Mouse (Mus musculus) CD8-positive naive resting alpha-beta T cell, adult 2 months (primary cell): ENCODE results near the gene 4930544D05Rik.

Source experiments
- DNase-seq, 2 experiments: peaks; one replicate each; pipeline ENCODE4 v3.0.0; 2022; ENCODE audit warnings: low read depth in 2 of 2, low spot score in 2 of 2

The 4930544D05Rik gene

GRCm38 (mm10) chr11:70641241-70641640 is 25.6 kb downstream of the 4930544D05Rik start:
- DNase-seq, result no peak

GRCm38 (mm10) chr11:70643051-70643450 is 27.4 kb downstream of the 4930544D05Rik start:
- no peak for DNase-seq

- DNase-seq, result no peak
Measured at GRCm38 (mm10) chr11:70644564-70645103, 29.0 kb downstream of the 4930544D05Rik start.

- no peak for DNase-seq
Measured at GRCm38 (mm10) chr11:70645461-70646258, 30.0 kb downstream of the 4930544D05Rik start.

GRCm38 (mm10) chr11:70646259-70646555 is 30.6 kb downstream of the 4930544D05Rik start:
- DNase-seq, result no peak

GRCm38 (mm10) chr11:70646691-70647650 is 31.3 kb downstream of the 4930544D05Rik start, which contains the start of the genes Rnf167 and Slc25a11:
TSS of gene Rnf167 (plus strand) at chr11:70647235.
TSS of gene Slc25a11 (minus strand) at chr11:70647479.
- peak; percentile 89 to 95 for DNase-seq

GRCm38 (mm10) chr11:70647716-70648420 is 32.2 kb downstream of the 4930544D05Rik start:
- DNase-seq, result peak; percentile 27 to 28

- no peak for DNase-seq
Measured at GRCm38 (mm10) chr11:70648512-70648911, 32.9 kb downstream of the 4930544D05Rik start.

- DNase-seq, result no peak
Measured at GRCm38 (mm10) chr11:70649185-70649734, 33.6 kb downstream of the 4930544D05Rik start.

- DNase-seq, result peak; percentile 30 to 51
Measured at GRCm38 (mm10) chr11:70650322-70651175, 34.9 kb downstream of the 4930544D05Rik start.

- DNase-seq, result no peak
Measured at GRCm38 (mm10) chr11:70651391-70651790, 35.7 kb downstream of the 4930544D05Rik start.

- DNase-seq, result peak in 1 of 2 experiments; percentile 32
Measured at GRCm38 (mm10) chr11:70652029-70652883, 36.6 kb downstream of the 4930544D05Rik start.

GRCm38 (mm10) chr11:70652884-70653344 is 37.3 kb downstream of the 4930544D05Rik start:
- DNase-seq, result peak in 1 of 2 experiments; percentile 37

- DNase-seq, result peak; percentile 41 to 51
Measured at GRCm38 (mm10) chr11:70653345-70654197, 37.9 kb downstream of the 4930544D05Rik start.

- DNase-seq, result peak; percentile 64 to 67
Measured at GRCm38 (mm10) chr11:70654198-70654922, 38.7 kb downstream of the 4930544D05Rik start, which contains the start of gene Pfn1. TSS of gene Pfn1 (minus strand) at chr11:70654644.

- peak; percentile 50 to 68 for DNase-seq
Measured at GRCm38 (mm10) chr11:70654923-70655570, 39.4 kb downstream of the 4930544D05Rik start.
